Mouse (Mus musculus) intestine, embryonic 15.5 days (tissue): ENCODE results near the gene Sec23b. TPM values are rescaled to one million over a fixed set of nuclear protein-coding genes. Genes with fewer than 3 reads are reported as not detected.
"Not testable (repeated sequence)": the region's sequence is repeated elsewhere in the genome, so short reads cannot be mapped to it uniquely, and the experiment has no call there.

Source experiments
- ATAC-seq: fragments of 200-750 bp; cut with Nextera tagmentation; 2 replicates; pipeline ENCODE4 v1.8.0; 2017; ENCODE audit warnings: moderate TSS enrichment, moderate library complexity
- H3K27ac ChIP-seq: fragments of 300-500 bp; sonication (generic); 2 replicates; pipeline ENCODE4 v1.5.1; 2015; ENCODE audit warnings: mild to moderate bottlenecking, inconsistent platforms
- H3K27me3 ChIP-seq: fragments of 300-500 bp; sonication (generic); replicated peaks from 2 replicates; pipeline ENCODE4 v1.6.1; 2015; ENCODE audit warnings: inconsistent platforms
- H3K36me3 ChIP-seq: fragments of 300-500 bp; sonication (generic); 2 replicates; pipeline ENCODE4 v1.6.1; 2015; ENCODE audit warnings: inconsistent platforms
- H3K4me1 ChIP-seq: fragments of 300-500 bp; sonication (generic); replicated peaks from 2 replicates; pipeline ENCODE4 v1.6.1; 2015; ENCODE audit warnings: inconsistent platforms
- H3K4me2 ChIP-seq: fragments of 300-500 bp; sonication (generic); replicated peaks from 2 replicates; pipeline ENCODE4 v1.6.1; 2015; ENCODE audit warnings: mild to moderate bottlenecking, inconsistent platforms
- H3K4me3 ChIP-seq: fragments of 300-500 bp; sonication (generic); replicated peaks from 2 replicates; pipeline ENCODE4 v1.5.1; 2015; ENCODE audit warnings: inconsistent platforms
- H3K9ac ChIP-seq: fragments of 300-500 bp; sonication (generic); 2 replicates; pipeline ENCODE4 v1.6.1; 2015; ENCODE audit warnings: inconsistent platforms
- H3K9me3 ChIP-seq: fragments of 300-500 bp; sonication (generic); 2 replicates; pipeline ENCODE4 v1.6.1; 2016; ENCODE audit warnings: inconsistent platforms
- WGBS: fragments of 180-500 bp; shearing (Covaris S2); methylation state at CpG from one replicate; pipeline ENCODE4 v1.1.7; 2015; 5-methylcytosine and 5-hydroxymethylcytosine counted together
- polyA plus RNA-seq: library from polyadenylated mRNA; unstranded; fragments of >200 nt; fragmentation: Nextera tagmentation; extraction: Ambion mirVana; gene quantifications from 2 replicates; pipeline ENCODE4 v1.2.1, GENCODE M21; 2015

Gene Sec23b
- polyA plus RNA-seq, 1 experiment from 2014 or later = 100 TPM

DNA sequence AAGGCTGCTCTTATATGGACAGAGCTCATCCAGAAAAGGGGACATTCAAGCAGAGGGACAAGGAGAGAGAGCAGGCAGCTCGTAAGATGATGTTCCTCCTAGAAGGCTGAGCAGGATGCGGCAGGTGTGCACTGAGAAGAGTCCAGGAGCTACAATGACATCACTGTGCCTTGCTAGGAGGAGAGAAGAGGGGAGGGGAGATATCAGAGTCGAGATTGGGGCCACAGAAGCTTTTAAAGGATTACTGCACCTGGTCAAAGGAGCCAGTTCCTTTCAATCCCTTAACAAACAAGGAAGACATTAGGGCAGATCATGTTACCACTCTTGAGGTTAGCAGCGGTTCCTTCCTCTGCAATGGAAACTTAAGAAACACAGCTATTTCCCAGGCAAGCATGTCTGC is 8.5 kb upstream of the Sec23b start:
- no peak overlapping the region for H3K27ac ChIP-seq
- 70% methylated on average over 4 of the region's 4 CpGs for WGBS
- H3K9me3 ChIP-seq = no peaks in the 10 kb centered on the region
- no peaks in the 10 kb centered on the region for H3K4me1 ChIP-seq
- no peak overlapping the region for H3K9ac ChIP-seq
- H3K4me2 ChIP-seq = no peak overlapping the region
- no peaks in the 10 kb centered on the region for H3K27me3 ChIP-seq
- peaks cover 4% of the 10 kb centered on the region; the same call in 1 of the 2 replicates for H3K36me3 ChIP-seq
- H3K4me3 ChIP-seq = no peak overlapping the region
- ATAC-seq = no peak

DNA sequence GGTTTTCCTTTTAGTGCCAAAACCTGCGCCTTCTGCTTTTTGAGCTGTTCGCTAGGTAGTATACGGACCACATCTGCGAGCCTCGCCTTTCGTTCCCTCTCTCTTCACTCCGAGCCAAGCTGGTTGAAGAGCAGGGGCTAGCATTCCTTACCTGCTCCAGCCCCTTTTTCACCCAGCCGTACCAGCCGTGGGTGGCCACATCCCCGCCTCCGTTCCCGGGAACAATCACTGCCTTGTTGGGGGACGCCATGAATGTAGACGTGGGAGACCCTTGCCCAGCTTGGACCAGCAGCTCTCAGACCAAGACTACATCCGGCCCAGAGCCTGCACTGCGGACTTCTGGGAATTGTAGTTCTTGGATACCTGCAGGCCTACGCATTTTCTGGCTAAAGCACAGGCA is 5.5 kb upstream of the Sec23b start, which contains the start of gene Rbbp9:
Rbbp9 (minus strand) TSS at position 341 of the 400 bp plus-strand sequence.
- Histone ChIP-seq H3K9me3 (no peaks in the 10 kb centered on the region), H3K4me3 (peak within 1 kb of the TSS; percentile 79), H3K27me3 (no peaks in the 10 kb centered on the region), H3K4me1 (no peaks in the 10 kb centered on the region), H3K9ac (peak within 1 kb of the TSS; percentile 90), H3K36me3 (peaks cover 4% of the 10 kb centered on the region; the same call in 1 of the 2 replicates), H3K27ac (0 out of 2 replicates have a peak within 1 kb of the TSS, but pooled peaks have one; percentile 56), H3K4me2 (peak within 1 kb of the TSS; percentile 58)
- peak; percentile 92 for ATAC-seq
- WGBS = under 1% methylated on average over 17 of the region's 17 CpGs

DNA sequence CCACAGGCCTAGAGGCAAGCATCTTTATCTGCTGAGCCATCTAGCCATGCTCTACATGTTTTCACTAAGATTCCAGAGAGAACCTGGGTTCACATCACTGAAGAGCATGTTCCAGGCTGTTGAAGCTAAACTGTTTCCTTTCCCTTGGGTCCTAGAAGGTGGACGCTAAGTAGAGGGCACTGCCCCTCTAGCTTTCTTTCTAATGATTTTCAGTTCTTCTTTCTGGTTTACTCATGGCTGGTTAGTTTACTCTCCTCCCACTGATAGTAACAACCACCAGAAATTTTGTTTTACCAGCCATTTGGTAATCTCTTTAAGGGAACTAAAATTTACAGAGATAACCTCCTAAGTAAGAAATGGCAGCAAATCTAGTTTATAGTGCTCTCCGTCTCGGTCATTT is 2.1 kb upstream of the Sec23b start:
- ATAC-seq = no peak

DNA sequence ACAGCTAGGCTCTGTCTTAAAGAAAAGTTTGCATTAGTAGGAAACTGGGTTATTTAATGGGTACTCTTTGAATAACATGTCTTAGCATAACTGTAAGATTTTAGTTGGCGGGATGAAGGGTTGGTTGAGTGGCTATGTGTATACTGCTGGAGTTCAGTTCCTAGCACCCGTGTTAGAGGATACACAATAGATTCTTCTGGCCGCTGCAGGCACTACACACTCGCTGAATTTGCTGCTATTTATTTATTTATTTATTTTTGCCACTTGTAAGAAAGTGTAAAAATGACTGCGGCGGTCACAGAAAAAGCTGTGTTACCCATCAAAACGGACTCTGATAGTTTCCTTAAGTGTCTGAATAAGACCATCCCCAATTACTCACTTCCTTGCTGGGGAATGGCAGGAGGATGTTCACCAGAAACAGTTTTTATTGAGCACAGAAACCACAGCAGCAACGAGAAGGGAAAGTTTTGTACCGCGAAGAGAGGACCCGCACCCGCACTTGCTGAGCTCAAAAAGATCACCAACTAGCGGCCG is 676 bp upstream of the Sec23b start:
- H3K9ac ChIP-seq = peak overlapping the region; percentile 51
- H3K27me3 ChIP-seq = no peaks in the 10 kb centered on the region
- H3K36me3 ChIP-seq = 0 out of 2 replicates have a peak, but pooled peaks cover 5% of the 10 kb centered on the region
- H3K4me1 ChIP-seq = peaks cover 2% of the 10 kb centered on the region; the same call in 1 of the 2 replicates
- peak overlapping the region; percentile 48 for H3K4me2 ChIP-seq
- H3K4me3 ChIP-seq = peak overlapping the region; percentile 78
- ATAC-seq = peak; percentile 24
- peak overlapping the region; percentile 91 for H3K27ac ChIP-seq
- 1% methylated on average over 14 of the region's 14 CpGs for WGBS
- no peaks in the 10 kb centered on the region for H3K9me3 ChIP-seq

More for the DNA sequence above, 2.1 kb upstream of the Sec23b start:
- Histone ChIP-seq H3K9ac (no peak overlapping the region), H3K27me3 (no peaks in the 10 kb centered on the region), H3K27ac (no peak overlapping the region), H3K9me3 (no peaks in the 10 kb centered on the region), H3K4me2 (no peak overlapping the region), H3K4me3 (no peak overlapping the region), H3K4me1 (peaks cover 2% of the 10 kb centered on the region; the same call in 1 of the 2 replicates), H3K36me3 (no peaks in the 10 kb centered on the region)
- 91% methylated on average over 3 of the region's 3 CpGs for WGBS

DNA sequence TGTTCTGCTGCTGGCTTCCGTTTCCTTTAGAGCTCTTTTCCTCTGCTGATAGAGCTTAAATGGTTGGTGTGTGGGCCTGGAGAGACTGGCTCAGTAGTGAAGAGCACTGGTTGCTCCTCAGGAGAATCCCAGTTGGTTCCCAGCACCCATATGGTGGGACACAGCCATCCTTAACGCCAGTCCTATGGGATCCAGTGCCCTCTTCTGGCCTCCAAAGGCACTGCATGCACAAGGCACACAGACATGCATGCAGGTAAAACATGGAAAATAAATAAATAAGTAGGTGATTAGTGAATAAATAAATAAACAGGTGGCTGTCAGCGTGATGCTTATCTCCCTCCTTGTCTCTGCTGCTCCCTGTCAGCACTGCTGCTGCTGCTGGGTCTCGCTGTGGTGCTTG is 32.7 kb downstream of the Sec23b start:
- Histone ChIP-seq H3K27ac (no peak overlapping the region), H3K9me3 (no peaks in the 10 kb centered on the region), H3K36me3 (peaks cover 36% of the 10 kb centered on the region), H3K4me2 (no peak overlapping the region), H3K9ac (no peak overlapping the region), H3K4me1 (no peaks in the 10 kb centered on the region), H3K4me3 (no peak overlapping the region), H3K27me3 (no peaks in the 10 kb centered on the region)
- 85% methylated on average over 4 of the region's 4 CpGs for WGBS
- no peak for ATAC-seq

DNA sequence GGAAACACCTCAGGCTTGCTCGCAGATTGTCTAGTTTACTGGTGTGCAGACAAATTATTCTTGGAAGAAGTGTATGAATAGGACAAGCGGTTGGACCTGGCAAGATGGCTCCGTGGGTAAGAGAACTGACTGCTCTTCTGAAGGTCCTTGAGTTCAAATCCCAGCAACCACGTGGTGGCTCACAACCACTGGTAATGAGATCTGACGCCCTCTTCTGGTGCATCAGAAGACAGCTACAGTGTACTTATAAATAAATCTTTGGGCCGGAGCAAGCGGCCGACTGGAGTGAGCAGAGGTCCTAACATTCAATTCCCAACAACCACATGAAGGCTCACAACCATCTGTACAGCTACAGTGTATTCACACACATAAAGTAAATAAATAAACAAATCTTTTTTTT is 37.0 kb downstream of the Sec23b start:
- H3K9me3 ChIP-seq, H3K4me3 ChIP-seq, H3K9ac ChIP-seq, ATAC-seq, H3K4me2 ChIP-seq, H3K27ac ChIP-seq, H3K4me1 ChIP-seq, H3K27me3 ChIP-seq: not testable (repeated sequence)
- WGBS = 65% methylated on average over 8 of the region's 8 CpGs
- peaks cover 10% of the 10 kb centered on the region; the same call in 1 of the 2 replicates for H3K36me3 ChIP-seq

DNA sequence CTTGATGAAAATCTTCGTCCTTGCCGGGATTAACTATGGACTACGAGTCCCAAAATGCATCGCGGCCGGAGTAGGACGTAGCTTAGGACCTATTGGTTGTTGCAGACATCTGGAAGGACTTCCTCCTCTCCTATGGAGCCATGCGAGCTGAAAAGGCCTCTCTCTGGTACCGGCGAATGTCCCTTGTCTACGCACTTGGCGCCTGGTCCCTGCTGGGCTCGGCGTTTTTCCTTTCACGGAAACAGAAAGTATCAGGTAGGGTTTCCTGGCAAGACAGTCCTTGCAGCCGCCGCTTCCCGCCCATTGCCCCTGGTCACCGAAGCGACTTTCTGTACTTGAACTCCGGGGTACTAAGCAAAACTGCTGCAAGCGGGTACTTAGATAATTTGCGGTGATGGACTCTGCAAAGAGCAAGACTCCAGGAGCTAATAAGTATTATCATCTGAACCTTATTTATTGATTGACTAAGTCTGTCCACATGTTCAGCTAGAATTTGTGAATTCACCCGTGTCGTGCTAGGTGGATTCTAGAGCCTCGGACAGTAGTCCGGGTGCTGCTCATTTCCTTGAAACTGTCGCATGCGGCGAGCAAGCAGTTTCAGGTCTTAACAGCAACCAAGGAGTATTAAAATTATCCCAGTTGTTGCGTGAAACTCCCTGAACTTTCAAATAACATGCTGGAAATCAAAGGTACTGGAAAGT is 38.1 kb downstream of the Sec23b start, which contains the start of gene Smim26:
Smim26 (plus strand) TSS at position 104 of the 701 bp plus-strand sequence.
- H3K4me1 ChIP-seq = no peaks in the 10 kb centered on the region
- H3K4me3 ChIP-seq = peak within 1 kb of the TSS; percentile 63
- H3K4me2 ChIP-seq = peak within 1 kb of the TSS; percentile 62
- H3K27ac ChIP-seq = peak within 1 kb of the TSS; percentile 61; the same call in 1 of the 2 replicates
- H3K9me3 ChIP-seq = no peaks in the 10 kb centered on the region
- H3K27me3 ChIP-seq = no peaks in the 10 kb centered on the region
- H3K9ac ChIP-seq = peak within 1 kb of the TSS; percentile 64
- H3K36me3 ChIP-seq = 0 out of 2 replicates have a peak, but pooled peaks cover 4% of the 10 kb centered on the region
- 1% methylated on average over 31 of the region's 31 CpGs for WGBS
- ATAC-seq = peak; percentile 98

DNA sequence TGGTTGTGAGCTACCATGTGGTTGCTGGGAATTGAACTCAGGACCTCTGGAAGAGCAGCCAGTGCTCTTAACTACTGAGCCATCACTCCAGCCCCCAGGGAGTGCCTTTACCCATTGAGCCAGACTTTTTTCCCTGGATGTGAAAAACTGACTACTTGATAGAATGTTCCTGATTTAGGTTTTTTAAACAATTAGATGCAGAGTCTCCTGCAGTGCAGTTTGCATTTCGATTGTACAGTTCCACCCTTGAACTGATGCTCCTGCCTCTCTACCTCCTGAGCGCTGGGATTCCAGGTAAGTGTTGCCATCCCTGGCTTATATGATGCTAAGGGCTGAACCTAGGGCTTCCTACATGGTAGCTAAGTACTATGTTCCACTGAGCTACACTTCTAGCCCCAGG is 42.0 kb downstream of the Sec23b start:
- peaks cover 2% of the 10 kb centered on the region; the same call in 1 of the 2 replicates for H3K4me1 ChIP-seq
- H3K27me3 ChIP-seq = no peaks in the 10 kb centered on the region
- H3K9ac ChIP-seq = no peak overlapping the region
- no peaks in the 10 kb centered on the region for H3K36me3 ChIP-seq
- H3K4me2 ChIP-seq = no peak overlapping the region
- WGBS = 73% methylated on average over 2 of the region's 2 CpGs
- H3K4me3 ChIP-seq = no peak overlapping the region
- H3K27ac ChIP-seq = no peak overlapping the region
- no peaks in the 10 kb centered on the region for H3K9me3 ChIP-seq
- no peak for ATAC-seq

DNA sequence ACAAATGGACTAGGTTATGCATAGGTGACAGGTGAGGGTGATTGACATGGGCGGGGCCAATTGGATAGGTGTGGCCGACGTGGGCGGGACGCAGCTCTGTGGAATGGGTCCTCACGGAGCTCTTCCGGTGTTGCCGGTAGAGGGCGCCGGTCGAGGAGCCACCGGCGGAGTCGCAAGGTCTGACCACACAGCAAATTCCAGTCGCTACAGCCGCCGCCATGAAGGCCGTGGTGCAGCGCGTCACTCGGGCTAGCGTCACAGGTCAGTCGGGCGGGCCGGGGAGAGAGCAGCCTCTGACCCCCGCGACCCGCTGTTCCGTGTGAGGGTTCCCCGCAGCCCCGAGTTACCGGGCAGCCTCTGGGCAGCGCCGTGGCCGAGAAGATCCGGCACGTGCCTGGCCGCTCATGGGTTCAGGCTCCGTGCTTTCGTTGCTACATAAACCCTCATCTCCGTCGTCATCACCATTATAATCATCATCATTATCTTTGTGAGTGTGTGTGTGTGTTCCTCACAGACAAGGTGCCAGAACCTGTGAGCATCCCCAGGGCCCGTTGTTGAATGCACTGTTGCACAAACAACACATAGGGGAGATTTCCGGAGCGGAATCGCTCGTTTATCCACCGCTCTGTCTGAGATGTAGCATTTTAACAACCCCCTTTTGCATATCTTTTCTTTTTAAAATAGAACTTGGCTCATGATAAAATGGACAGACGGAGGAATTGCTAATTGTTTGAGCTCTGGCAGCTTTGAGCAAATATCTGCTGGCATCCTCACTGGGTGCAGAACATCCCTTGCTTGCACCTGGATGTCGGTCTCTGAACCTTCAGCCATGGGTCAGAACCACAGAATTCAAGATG is 44.0 kb downstream of the Sec23b start, which contains the start of gene Dtd1:
Dtd1 (plus strand) TSS at position 67 of the 857 bp plus-strand sequence.
- Histone ChIP-seq H3K4me1 (peaks cover 2% of the 10 kb centered on the region; the same call in 1 of the 2 replicates), H3K4me2 (peak within 1 kb of the TSS; percentile 72), H3K36me3 (no peaks in the 10 kb centered on the region), H3K4me3 (peak within 1 kb of the TSS; percentile 69), H3K9ac (peak within 1 kb of the TSS; percentile 89), H3K27ac (peak within 1 kb of the TSS; percentile 40; the same call in 1 of the 2 replicates), H3K27me3 (no peaks in the 10 kb centered on the region), H3K9me3 (no peaks in the 10 kb centered on the region)
- peak; percentile 97 for ATAC-seq
- 2% methylated on average over 50 of the region's 50 CpGs for WGBS

DNA sequence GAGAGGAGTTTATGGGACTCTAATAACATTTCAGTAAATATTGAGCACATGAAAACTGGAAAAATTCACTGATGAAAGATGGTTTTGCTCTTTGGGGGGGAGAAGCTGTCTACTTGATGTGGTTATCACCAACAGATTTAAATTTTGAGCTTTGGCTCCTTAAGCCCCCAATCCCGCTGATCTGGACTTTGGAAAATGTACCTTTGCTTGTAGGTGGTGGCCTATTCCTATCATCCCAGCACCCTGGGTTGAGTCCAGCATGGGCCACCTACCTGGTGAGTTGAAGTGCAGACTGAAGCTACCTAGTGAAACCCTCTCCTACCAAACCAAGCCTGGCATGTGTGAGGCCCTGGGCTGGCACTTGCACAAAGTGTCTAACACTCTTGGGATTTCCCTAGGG is 45.5 kb downstream of the Sec23b start:
- no peak overlapping the region for H3K4me2 ChIP-seq
- H3K27me3 ChIP-seq = no peaks in the 10 kb centered on the region
- H3K4me3 ChIP-seq = no peak overlapping the region
- no peak overlapping the region for H3K27ac ChIP-seq
- no peak for ATAC-seq
- no peaks in the 10 kb centered on the region for H3K36me3 ChIP-seq
- no peak overlapping the region for H3K9ac ChIP-seq
- peaks cover 2% of the 10 kb centered on the region; the same call in 1 of the 2 replicates for H3K4me1 ChIP-seq
- 100% methylated on average over 1 of the region's 1 CpGs for WGBS
- H3K9me3 ChIP-seq = no peaks in the 10 kb centered on the region

DNA sequence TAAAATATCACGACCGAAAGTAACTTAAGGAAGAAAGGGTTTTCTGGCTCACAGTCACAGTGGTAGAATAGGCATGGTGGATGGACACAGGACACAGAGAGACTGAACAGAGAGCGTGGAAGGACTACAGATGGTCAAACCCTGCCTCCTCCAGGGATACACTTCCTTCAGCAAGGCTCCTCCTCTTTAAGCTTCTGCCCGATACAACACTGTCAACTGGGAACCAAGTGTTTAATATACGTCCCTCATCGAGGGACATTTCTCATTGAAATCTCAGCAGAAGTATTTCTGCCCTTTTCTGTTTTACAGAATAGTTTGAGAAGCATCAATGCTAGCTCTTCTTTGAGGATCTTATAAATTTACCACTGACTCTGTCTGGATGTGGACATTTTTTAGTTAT is 57.9 kb downstream of the Sec23b start:
- no peak overlapping the region for H3K4me2 ChIP-seq
- ATAC-seq = no peak
- H3K27me3 ChIP-seq = no peaks in the 10 kb centered on the region
- 91% methylated on average over 6 of the region's 6 CpGs for WGBS
- H3K9ac ChIP-seq = no peak overlapping the region
- no peak overlapping the region for H3K4me3 ChIP-seq
- H3K27ac ChIP-seq = no peak overlapping the region
- H3K4me1 ChIP-seq = no peaks in the 10 kb centered on the region
- H3K9me3 ChIP-seq = no peaks in the 10 kb centered on the region
- H3K36me3 ChIP-seq = no peaks in the 10 kb centered on the region
